Mouse (Mus musculus) forebrain, embryonic 16.5 days (tissue): ENCODE measurements around the gene Ccdc78. TPM values are rescaled to one million over a fixed set of nuclear protein-coding genes. Genes with fewer than 3 reads are reported as not detected.

Source experiments
- microRNA-seq: library from miRNA; unstranded; fragments of <30 nt; microRNA quantifications from one replicate; pipeline ENCODE4, GENCODE M21; 2017
- polyA plus RNA-seq: library from polyadenylated mRNA; unstranded; fragments of >200 nt; fragmentation: Nextera tagmentation; extraction: Ambion mirVana; gene quantifications from 2 replicates; pipeline ENCODE4 v1.2.1, GENCODE M21; 2015

Ccdc78 gene
- polyA plus RNA-seq, 1 experiment from 2014 or later, result 0.13 TPM

Small RNAs within 50 kb of the gene (microRNA-seq; reads per million reads assigned to microRNA genes)
- gene Gm25083 (not detected), gene Mir3082 (not detected), gene Mir6966 (not detected)

Other genes with a start within 250 kb of the Ccdc78 start
- gene Sox8, start 215.9 kb upstream of the Ccdc78 start, polyA plus RNA-seq, result 26.1 and 26.8 TPM in 2 replicates
- gene Lmf1, start 207.5 kb upstream of the Ccdc78 start, polyA plus RNA-seq, result 18.3 and 19.4 TPM in 2 replicates
- gene Gng13, start 69.4 kb upstream of the Ccdc78 start, polyA plus RNA-seq, result 2.2 and 3.3 TPM in 2 replicates
- 12.7 and 13.2 TPM in 2 replicates for gene Chtf18, start 59.2 kb upstream of the Ccdc78 start, polyA plus RNA-seq
- gene Rpusd1, start 58.9 kb upstream of the Ccdc78 start, polyA plus RNA-seq, result 28.1 and 29.1 TPM in 2 replicates
- 0.17 TPM in 1 of 2 replicates, not detected in the other for gene Mslnl, start 50.5 kb upstream of the Ccdc78 start, polyA plus RNA-seq
- 0.27 and 0.85 TPM in 2 replicates for gene Msln, start 32.2 kb upstream of the Ccdc78 start, polyA plus RNA-seq
- gene Narfl, start 12.8 kb upstream of the Ccdc78 start, polyA plus RNA-seq, result 33.1 and 34.9 TPM in 2 replicates
- gene Haghl, start 907 bp upstream of the Ccdc78 start, polyA plus RNA-seq, result 101 and 135 TPM in 2 replicates
- 70.7 and 76.5 TPM in 2 replicates for gene Fam173a, start 6.3 kb downstream of the Ccdc78 start, polyA plus RNA-seq
- 0.60 and 0.71 TPM in 2 replicates for gene AC134908.4, start 9.1 kb downstream of the Ccdc78 start, polyA plus RNA-seq
- gene Metrn, start 10.6 kb downstream of the Ccdc78 start, polyA plus RNA-seq, result 26.8 and 34.0 TPM in 2 replicates
- 33.0 and 43.5 TPM in 2 replicates for gene Fbxl16, start 22.5 kb downstream of the Ccdc78 start, polyA plus RNA-seq
- 36.5 and 37.3 TPM in 2 replicates for gene Wdr24, start 37.0 kb downstream of the Ccdc78 start, polyA plus RNA-seq
- gene Jmjd8, start 42.3 kb downstream of the Ccdc78 start, polyA plus RNA-seq, result 68.2 and 73.9 TPM in 2 replicates
- 301 and 335 TPM in 2 replicates for gene Stub1, start 46.8 kb downstream of the Ccdc78 start, polyA plus RNA-seq
- gene Rhbdl1, start 50.7 kb downstream of the Ccdc78 start, polyA plus RNA-seq, result 30.7 and 42.2 TPM in 2 replicates
- gene Gm20683, start 55.2 kb downstream of the Ccdc78 start, polyA plus RNA-seq, result 10.7 and 14.2 TPM in 2 replicates
- 15.8 and 20.3 TPM in 2 replicates for gene Rhot2, start 58.3 kb downstream of the Ccdc78 start, polyA plus RNA-seq
- 17.7 and 24.8 TPM in 2 replicates for gene Wdr90, start 74.9 kb downstream of the Ccdc78 start, polyA plus RNA-seq
- 12.1 and 17.3 TPM in 2 replicates for gene Mcrip2, start 82.2 kb downstream of the Ccdc78 start, polyA plus RNA-seq
- 48.9 and 59.7 TPM in 2 replicates for gene Mettl26, start 88.5 kb downstream of the Ccdc78 start, polyA plus RNA-seq
- gene Wfikkn1, start 94.3 kb downstream of the Ccdc78 start, polyA plus RNA-seq, result 0.25 and 0.52 TPM in 2 replicates
- 56.6 and 59.2 TPM in 2 replicates for gene Rab40c, start 133.1 kb downstream of the Ccdc78 start, polyA plus RNA-seq
- 56.3 and 61.2 TPM in 2 replicates for gene Pigq, start 158.4 kb downstream of the Ccdc78 start, polyA plus RNA-seq
- not detected in 2 replicates for gene Nhlrc4, start 158.4 kb downstream of the Ccdc78 start, polyA plus RNA-seq
- 0.21 TPM in 1 of 2 replicates, not detected in the other for gene A930017K11Rik, start 166.0 kb downstream of the Ccdc78 start, polyA plus RNA-seq
- 16.5 and 23.3 TPM in 2 replicates for gene Capn15, start 199.2 kb downstream of the Ccdc78 start, polyA plus RNA-seq